Mouse (Mus musculus) thymus, adult 18-20 months (tissue): ENCODE measurements around the gene Pak4.

ENCODE experiments used
- DNase-seq, 2 experiments: peaks; one replicate each; pipeline ENCODE4 v3.0.0; 2022; ENCODE audit warnings: mixed read lengths in 2 of 2

Gene Pak4

DNA sequence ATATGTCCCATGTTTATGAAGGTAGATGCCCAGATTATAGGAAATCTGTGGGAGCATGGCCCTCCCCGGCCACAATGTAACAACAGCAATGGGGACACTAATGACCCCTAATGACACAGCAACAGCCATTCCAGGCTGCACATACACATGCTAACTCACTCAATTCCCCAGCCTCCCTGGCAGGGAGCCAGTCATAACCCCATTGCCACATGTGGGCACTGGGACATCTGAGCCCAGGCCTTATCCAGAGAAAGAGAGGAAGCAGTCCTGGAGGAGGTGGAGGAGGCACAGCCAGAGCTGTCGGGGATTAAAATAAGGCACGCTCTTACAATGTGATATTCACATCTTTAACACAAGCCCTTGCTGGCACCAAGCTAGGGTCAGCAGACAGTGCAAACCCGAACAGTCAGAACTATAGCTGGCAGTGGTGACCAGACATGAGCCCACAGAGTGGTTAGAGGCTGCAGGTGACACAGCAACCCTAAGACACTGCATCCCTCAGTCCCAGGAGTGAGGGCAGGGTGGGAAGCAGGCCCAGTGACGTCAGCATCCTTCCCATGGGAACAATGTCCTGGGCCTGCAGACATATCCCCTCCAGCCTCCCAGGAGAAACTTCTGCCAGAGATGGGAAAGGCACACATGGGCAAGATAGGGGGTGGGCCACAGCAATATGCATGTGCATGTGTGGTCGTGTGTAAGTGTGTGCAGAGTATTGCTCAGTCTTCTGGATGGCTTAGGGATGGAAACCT is 11.1 kb downstream of the Pak4 start:
- no peak for DNase-seq

DNA sequence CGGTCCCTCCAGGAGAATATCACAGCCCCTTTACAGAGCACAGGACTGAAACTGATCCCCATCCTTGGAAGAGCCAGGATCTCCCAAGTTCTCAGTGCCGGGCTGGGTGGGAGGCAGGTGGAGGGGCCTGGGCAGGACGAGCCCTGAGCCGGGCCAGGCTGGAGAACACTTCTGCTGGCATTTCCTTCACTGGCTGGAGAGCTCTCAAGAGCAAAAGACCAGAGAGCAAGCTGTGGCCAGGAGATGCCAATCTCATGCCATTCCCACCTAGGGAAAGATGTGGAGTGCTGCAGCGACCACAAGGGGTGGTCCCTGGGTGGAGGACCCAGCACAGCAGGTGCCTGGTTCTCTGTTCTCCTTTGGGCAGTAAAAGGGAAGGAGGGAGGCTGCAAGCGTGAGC is 13.0 kb downstream of the Pak4 start:
- DNase-seq, result no peak

DNA sequence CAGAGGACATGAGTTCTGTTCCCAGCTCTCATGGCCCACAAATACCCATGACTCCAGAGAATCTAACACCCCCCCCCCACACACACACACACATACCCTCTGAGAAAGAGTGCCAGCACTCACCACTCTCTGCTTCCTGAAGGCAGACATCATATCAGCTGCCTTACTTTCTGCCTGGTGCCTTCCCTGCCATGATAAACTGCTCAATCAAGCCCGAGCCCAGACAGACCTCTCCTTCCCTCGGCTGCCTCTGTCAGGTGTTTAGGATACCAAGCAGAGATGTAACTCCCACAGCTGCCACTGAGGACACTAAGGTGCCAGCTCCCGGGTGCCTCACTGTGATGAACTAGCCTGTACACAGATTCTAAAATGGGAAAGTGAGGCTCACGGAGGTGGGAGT is 13.5 kb downstream of the Pak4 start:
- no peak for DNase-seq

DNA sequence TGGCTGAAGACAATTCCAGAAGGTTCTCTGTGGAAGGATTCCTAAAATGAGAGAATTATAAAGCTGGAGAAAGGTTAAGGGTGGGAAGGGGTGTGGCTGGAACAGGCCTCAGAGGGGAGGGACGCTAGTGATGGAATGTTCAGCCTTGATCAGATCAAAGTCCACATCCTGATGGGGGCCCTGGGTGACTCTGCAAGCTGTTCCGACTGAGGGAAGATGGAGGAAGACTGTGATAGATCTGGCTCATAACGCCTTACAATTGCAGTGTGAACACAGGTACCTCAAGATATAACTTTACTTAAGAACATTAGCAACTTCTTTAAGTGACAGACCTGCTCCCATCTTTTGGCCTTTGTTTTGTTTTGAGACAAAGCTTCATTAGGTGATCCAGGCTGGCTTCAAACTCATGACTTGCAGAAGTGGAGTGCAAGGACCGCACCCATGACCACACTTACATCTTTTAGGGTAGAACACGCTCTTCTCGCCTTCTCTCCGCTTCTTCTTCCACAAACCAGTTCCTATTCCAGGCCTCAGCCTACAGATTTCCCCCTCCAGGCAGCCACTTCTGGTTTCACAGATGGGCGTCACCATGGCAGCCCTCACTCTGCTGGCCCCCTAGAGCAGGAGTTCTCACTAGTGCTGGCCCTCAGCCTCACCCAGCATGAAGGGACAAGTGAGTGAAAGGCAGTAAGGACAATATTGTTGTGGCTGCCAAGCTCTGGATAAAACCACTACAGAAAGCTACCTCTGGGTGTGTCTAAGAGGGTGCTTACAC is 14.2 kb downstream of the Pak4 start:
- DNase-seq, result no peak

DNA sequence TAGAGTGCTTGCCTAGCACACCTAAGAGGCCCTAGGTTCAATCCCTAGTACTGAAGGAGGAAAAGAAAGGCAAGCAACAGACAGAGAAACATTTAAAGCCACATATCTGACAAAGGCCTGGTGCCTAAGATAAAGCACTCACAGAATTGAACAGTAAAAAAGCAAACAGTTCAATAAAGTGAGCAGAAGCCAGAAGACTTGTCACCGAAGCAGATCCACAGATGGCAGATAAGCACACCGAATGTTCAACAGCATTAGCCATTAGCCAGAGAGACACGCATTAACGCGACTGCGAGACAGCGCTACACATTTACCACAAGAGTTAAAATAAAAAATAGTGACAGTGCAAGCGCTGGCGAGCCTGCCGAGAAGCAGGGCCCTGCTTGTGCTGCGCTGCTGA is 15.1 kb downstream of the Pak4 start:
- DNase-seq, result no peak

DNA sequence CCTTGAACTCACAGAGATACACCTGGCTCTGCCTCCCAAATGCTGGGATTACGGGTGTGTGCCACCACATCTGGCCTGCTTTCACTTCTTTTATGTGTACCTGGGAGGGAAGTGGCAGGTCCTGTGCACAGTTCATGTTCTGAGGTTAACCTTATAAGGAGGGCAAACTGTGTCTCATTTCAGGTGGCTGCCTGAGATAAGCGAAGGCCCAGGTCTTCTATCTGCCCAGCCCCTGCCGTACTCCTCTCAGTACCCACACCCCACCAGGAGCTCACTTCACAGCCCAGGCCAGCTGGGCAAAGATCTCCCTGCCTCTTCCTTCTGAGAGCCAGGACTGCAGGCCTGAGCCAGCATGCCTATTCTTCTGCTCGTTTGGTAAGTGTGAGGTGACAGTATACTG is 16.3 kb downstream of the Pak4 start:
- no peak for DNase-seq

DNA sequence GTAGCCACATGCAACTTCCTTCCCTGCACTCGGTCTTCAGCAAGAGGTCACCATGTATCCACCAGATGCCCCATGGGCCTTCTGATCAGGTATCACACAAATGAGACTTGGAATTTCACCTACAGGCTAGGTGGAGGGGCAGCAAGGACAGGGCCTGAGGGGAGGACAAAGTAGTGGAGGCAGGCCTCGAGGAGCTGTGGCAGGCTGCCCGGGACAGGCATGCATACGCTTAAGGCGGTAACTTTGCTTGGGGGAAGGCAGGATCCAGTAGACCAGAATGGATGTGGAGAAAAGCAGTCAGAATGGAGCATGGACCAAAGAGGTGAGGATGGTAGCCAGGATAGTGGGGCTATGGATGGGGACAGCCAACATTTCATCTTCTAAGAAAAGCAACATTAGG is 18.2 kb downstream of the Pak4 start:
- DNase-seq, result no peak

DNA sequence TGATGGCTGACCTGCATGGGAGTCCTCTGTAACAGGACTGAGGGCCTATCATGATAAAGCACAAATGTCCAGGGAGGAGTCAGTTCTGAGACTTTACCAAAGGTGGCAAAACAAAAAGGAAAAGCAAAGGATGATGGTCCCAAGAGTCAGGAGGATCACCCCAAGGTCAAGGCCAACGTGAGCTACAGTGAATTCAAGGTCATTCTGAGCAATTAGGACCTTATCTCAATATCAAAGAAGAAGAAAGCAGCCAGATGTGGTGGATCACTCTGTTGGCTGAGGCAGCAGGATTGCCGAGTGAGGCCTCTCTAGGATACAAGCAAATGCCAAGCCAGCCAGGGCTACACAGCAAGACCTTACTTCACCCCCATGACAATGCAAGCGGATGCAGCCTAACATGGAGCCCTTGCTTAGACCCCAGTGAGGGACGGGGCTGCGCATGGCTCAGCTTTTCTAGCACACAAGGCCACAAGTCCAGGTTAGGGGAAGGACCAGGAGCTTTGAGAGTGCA is 19.4 kb downstream of the Pak4 start:
- DNase-seq, result no peak

DNA sequence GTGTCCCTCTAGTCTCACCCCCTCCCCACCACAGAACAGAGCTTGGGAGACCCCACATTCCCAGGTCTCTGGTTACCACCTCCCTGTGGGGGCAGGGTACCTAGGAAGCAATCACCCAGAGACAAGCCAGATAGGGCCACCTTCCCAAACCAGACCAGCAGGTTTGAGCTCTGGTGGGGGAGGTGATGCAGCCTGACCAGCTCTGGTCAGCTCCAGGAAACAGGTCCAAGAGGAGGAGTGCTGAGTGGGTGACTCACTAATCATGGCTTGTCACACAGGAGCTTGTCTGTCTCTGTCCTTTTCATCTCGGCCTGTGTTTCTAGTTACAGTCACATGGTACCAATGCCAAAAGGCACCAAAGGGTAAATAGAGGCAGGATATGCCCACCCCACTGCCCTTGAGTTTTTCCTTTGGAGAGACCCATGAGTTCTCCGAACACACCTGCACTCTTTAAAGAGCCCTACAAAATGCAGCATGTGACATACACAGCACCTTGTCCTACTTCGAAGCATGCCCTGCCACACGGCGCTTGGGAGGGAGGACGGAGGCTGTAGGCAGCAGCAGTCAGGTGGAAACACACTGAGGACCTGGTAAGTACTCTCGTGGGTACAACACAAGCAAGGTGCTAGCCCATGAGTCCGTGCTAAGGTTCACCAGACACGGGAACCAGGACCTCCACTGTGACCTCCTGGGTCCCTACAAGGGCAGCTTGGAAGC is 20.0 kb downstream of the Pak4 start:
- no peak for DNase-seq

DNA sequence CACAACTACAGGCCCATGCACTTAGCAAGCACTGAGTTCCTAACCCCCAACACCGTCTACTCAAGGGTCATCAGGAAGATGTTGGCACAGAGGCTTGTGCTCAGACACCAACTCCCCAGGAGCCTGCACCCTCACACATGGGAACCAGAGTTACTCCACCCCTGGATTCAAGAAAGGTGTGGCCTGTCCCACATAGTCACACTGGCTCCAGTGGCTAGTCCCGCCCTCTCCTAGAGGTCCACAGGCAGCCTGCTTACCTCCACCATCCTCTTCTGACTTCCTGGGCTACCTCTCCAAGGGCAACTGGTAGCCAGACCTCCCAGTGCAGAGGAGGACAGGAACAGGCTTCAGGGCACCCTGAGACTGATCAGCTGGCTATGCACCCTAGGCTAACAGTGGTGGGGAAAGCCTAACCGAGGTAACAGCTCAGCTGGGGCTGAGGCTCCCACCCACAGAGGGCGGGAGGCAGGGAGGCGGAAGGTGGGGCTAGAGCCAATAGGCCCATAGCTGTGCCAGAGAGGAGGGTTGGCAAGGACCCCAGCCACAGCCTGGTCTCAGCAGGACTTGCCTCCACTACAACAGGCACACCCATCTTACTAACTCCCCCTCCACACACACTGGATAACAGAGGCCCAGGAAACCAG is 21.6 kb downstream of the Pak4 start:
- DNase-seq, result no peak

DNA sequence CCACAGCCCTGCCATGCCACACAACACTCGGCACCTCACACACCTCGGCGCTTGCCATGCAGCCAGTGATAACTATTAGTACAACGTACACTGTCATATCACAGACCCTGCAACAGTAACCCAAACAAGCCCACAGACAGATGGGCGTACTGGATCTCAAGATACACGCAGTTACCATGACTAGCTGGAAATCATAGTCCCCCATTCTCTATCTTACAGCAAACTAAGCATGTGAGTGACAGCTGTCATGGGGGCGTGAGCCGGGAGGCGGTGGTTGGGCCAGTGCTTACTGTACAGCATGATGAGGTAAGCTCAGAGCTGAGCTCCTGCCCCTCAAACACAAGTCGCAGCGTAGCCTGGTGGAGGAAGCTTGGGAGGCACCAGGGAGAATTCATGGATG is 22.4 kb downstream of the Pak4 start:
- no peak for DNase-seq

DNA sequence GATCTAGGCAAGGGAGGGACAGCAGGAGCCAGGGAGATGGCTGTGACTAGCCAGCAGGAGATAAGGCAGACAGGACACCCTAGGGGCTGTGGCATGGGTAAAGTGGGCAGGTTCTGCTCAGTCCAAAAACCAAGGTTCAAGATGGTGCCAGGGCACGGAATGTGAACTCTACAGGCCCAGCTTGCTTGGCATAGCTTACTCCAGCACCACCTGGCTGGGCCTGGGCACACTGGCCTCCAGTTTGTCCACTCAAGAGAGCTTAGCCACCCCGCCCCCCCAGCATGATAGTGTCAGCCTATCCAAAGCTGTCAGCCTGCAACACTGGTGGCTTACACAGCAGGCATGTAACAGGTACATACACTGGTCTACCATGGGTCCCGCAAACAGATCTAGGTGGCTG is 24.7 kb downstream of the Pak4 start:
- no peak for DNase-seq

DNA sequence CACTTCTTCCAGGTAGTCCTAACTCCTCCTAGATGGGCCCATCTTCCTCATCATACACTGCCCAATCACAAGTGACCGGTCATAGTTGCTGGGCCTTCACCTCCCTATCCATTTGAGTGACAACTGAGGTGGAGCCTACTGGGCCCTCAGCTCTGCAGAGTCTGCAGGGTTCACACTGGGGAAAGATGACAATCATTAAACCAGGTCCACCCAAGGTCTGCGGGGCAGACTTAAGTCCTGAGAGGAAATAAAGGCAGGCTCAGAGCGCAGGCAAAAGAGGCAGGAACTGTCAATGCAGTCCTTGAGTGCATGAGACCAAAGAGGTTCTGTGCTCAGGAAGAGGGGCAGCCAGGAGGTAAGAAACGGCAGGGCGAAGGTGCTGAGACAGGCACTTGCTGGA is 25.3 kb downstream of the Pak4 start:
- no peak for DNase-seq

DNA sequence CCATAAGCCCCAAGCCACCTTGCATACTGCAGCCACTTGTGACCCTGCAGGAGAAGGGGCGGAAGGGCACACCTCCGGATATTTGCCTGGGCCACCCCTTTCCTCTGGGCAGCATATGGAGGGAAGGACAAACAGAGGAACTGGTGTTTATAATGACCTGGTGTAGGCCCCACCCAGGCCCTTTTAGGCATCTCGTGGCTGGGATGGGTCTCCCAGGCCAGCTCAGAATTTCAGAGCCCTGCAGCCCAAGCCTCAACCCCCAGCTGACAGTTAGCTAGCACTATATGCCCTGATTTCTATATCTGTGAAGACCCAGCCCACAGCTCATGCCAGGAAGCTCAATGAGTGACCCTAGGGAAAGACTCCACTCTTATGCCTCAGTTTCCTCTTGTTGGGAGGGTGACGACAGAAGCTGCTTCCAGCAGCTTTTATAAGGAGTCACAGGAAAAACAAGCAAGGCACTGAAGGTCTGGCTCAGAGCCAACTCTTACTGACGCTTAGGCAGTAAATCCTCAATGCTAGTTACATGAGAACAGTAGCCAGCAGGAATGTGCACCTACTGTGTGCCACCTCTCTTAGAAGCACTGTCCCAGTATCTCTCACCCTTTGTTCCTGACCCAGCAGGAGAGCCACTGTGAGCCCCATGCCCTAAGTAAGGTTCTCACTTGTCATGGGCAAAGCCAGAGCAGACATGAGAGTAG is 26.9 kb downstream of the Pak4 start:
- DNase-seq, result no peak

DNA sequence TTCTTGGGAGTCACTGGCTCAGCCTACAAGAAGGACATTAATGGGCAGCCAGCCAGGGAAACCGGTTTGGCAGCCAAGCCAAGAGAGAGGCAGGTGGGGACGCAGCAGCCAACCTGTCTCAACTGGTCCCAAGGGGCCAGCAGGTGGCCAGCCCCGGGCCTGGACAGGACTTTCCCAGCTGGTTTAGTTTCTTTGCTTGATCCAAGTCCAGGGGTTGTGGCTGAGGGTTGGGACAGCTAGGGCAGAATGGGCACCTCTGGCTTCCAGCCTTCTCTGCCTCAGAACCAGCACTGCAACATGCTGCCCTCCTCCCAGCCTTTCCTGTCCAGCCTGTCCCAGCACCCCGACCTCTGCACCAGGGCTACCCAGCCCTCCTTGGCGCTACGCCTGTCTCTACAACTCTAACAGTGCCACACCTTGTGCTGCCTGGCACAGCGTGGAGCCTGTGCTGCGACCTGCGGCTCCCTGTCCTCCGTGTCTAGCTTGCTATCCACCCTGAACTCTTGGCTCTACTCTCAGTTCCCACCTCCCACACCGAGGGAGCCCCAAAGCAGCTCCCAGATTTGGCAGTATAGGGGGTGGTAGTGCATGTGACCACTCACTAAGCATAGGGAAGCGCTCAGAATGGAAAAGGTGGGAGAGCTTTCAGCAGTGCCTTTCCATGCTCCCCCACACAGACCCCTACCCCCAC is 27.5 kb downstream of the Pak4 start:
- no peak for DNase-seq

DNA sequence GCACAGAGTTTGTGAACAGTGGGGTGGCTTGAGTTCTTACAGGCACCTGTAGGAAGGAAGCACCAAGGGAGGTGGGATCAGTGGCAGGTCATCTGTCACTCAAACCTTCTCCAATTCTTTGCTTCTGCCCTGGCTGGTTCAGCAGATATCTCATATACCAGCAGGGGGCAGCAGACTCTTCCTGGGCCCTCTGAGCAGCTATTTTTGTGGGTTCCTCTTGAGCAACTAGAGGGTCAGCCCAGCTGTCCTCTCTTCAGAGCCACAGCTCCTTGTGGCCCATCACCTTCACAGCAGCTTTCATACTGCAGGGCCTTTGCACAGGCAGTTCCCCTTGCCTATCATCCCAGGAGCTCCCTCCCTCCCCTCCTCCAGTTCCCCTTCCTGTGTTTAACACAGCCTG is 29.7 kb downstream of the Pak4 start:
- DNase-seq, result peak in 1 of 2 experiments; percentile 37

DNA sequence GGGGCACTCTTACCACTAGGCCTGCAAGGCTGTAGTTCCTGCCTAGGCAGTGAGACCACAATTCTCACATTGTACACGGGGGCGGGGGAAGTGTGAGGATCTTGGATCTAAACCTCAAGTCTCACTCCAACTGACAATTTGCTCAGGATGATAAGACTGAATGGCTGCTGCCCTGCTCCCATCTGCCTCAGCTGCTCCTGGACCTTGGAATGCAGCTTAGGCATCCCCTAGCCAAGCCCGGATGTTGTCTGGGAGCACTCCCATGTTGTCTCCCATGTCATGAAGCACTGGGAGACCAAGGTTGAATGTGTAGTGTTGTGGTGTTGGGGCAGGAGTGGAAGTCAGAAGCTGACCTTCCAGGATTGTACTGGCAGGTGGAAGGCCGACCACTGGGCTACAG is 30.4 kb downstream of the Pak4 start:
- DNase-seq, result no peak

DNA sequence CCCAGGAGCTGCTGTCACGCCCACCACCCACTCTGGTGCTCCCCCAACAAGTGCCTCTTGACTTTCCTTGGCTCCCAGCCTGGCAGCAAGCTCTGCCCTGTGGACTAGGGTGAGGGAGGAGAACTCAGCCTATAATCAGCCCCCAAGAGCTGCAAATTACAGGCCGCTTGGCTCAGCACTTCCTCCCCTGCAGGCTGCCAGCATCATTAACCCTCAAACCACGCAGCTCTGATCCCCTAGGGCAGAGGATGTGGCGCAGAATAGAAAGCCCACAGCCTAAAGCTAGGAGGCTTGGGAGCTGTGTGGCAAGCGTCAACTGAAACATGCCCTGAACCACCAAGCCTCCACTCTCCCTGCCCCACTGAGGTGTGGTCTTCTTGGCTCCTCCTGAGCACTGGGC is 32.6 kb downstream of the Pak4 start:
- DNase-seq, result peak in 1 of 2 experiments; percentile 48

DNA sequence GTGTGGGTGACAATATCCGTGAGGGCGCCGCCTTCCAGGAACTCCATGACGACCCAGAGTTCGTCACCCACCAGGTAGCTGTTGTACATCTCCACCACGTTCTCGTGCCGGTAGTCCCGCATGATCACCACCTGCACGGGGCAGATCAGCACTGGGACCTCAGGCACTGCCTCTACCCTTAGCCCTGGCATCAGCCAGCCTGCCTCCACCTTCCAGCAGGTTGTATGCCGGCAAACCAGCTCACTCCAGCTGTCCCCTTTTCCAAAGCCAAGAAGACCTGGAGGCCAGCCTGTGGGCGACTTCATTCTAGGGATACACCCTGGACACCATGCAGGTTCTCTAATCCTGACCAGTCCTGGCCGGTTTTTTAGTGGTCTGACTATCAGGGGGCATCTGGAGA is 35.0 kb downstream of the Pak4 start:
- DNase-seq, result no peak

DNA sequence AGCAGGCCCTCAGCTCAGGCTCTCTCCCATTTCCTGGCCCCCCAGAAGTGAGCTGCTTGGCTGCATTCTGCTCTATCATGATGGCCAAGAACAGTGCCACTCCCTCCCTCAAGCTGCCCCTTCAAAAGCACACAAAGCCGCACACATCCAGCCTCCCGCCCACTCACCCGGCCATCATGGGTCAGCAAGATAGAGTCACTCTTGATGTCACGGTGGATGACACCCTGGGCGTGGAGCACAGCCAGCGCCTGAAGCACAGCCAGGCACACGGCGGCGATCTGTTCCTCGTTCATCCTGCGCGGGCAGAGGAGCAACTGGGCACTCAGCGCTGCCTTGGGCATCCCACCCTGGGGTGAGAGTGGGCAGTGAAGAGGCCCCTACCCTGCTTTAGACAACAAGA is 35.6 kb downstream of the Pak4 start:
- DNase-seq, result no peak

DNA sequence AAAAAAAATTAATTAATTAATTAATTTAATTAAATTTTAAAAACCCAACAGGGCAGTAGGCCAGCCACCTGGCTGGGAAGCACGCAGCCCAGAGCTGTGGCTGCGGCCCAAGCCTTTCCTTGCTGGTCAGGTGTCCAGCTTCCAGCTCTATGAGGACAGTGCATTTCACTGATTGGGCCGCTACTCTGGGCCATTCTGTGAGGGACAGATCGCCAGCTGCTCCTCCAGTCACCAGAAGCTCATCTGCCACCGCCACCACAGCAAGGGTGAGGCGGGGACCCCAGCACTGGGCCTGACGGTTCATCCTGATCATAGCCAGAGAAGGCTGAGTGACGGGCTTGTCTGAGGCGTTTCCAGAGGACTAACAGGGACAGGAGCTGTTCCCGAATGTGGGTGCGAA is 36.0 kb downstream of the Pak4 start:
- DNase-seq, result no peak

DNA sequence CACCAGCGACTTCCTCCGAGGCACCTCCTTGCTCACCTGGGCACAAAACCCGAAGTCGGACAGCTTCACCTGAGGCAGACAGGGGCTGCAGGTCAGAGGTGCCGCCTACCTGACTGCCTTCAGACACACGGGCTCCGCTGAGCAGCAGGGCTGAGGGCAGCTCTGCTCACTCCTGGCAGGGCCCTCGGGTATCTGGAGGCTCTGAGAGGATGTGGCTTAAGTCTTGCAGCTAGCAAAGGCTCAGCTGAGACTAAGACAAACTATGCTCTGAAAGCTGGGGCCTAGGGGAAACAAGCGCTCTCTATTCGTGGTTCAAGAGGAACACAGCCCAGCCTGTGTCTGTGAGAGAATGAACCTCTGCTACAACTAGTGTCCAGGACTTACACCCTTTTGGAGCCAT is 37.1 kb downstream of the Pak4 start:
- DNase-seq, result peak in 1 of 2 experiments; percentile 51
